Mouse (Mus musculus): ENCODE measurements around the gene Bcap31.

The Bcap31 gene

GRCm38 (mm10) chrX:73675231-73675630 lies 40.7 kb downstream of the Bcap31 start:
- DNase-seq: no peak

DNA sequence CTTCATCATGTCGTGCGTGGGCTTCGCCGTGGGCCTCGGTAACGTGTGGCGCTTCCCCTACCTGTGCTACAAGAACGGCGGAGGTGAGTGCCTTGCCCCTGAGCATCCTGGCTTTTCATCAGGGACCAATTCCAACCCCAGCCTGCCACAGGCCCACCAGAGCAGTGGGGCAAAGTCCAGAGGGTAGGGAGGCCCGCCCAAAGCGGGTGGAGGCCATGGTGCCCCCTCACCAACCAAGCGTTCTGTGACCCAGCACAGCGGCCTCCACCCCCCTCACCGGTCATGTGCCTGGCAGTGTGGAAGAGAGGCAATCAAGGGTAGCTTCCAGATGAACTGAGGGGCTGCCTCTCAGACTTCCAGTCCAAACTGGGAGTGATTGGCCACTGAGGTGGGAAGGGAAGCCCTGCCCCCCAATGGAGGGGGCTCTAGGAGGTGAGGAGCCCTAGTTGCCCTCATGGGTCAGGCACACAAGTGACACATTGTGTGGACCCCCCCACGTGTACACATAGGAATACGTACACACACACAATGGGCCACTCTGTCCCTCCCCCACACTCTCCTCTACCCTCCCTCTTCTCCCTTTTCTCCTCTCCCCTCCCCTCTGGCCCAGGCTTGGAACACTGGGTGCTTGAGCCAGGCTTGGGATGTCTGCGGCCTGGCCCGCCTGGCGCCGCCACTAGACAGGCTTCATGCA lies 41.9 kb downstream of the Bcap31 start:
- DNase-seq: no peak

- DNase-seq: no peak
Observed at GRCm38 (mm10) chrX:73673619-73673967, 42.4 kb downstream of the Bcap31 start.

DNA sequence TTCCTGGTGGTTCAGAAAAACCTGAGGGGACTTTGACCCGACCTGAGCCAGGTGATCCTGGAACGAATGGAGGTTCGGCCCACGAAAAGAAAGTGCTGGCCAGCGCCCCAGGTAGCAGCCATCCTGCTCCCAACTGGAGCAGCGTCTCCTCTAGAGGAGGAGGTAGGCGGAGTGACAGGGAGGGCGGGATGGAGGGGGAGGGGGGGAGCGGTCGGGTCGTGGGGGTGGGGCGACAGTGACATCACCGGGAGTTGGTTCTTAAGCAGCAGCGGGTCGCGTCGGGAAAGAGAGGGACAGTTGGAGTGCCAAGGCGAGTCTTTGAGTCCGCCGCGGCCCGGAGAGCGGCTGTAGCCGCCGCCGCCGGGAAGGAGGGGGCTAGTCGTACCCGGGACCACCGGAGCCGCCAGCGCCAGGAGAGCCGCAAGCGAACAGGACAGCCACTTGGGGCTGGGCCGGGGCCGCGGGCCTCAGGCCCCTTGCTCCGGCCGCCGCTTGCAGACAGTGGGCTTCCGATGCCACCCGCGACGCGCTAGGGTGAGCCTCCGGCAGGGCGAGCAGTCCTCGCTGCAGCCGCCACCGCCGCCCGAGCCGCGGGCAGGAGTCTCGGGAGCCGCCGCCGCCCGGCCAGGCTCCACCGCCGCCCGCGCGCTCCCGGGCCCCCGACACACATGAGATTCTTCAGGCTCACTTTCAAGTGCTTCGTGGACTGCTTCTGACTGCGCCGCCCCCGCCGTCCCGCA lies 42.9 kb downstream of the Bcap31 start, which contains the start of gene Slc6a8:
Gene Slc6a8 (plus strand): TSS at position 272 of the 740 bp plus-strand sequence.
- DNase-seq: peak; percentile 62

DNA sequence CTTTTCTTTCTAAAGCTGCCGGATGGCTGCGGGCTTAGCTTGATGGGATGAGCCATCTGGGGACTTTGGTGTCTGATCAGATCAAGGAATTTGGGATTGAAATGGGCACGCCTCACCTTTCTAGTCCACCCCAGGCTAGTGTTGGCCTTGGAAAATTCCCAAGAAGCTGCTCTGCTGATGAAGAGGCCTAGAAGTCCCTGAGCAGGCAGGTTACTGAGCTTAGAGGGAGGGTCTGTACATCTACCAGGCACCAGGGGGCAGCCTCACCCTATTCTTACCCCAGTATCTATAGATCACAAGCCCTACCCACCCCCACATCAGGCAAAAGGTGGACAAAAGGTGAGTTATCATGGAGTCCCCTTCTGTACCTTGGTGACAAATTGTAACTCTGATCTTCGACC lies 43.9 kb downstream of the Bcap31 start:
- DNase-seq: peak; percentile 80

- DNase-seq: no peak
Observed at GRCm38 (mm10) chrX:73663143-73663542, 52.8 kb downstream of the Bcap31 start.

GRCm38 (mm10) chrX:73660284-73660665 lies 55.7 kb downstream of the Bcap31 start:
- no peak for DNase-seq

DNA sequence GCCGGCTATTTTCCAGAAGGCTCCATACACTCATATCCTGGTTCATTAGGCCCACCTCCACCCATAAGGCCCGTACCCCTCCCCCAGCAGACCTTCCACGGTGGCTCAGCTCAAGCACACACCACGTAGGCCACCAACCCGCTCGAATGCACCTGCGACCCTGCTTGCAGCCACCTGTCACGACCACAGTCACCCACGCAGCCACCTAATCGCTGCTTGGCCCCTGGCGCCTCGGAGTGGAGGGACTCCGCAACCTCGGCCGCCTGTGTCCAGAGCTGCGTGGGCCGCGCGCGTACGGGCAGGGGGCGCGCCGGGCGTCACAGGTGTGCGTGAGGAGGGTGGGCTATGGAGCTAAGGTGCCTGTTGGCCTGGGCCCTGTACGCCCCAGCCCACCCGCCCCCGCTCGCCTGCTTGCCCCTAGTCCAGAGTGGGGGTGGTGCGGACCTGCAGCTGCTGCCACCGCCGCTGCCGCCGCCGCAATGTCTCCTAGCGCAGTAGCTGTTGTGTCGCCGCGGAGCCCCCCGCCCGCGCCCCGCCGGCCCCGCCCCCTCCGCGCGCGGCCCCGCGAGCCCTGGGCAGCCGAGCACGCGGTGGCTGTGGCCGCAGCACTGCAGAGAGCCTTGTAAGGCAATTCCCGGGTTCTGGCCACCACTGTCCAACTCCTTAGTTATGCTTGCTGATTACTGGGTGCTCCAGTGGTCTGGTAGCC lies 56.2 kb downstream of the Bcap31 start, which contains the start of gene Pnck:
Gene Pnck (minus strand): TSS at position 543 of the 709 bp plus-strand sequence.
- DNase-seq: peak; percentile 49

- no peak for DNase-seq
Observed at GRCm38 (mm10) chrX:73658936-73659574, 56.9 kb downstream of the Bcap31 start.

- no peak for DNase-seq
Observed at GRCm38 (mm10) chrX:73658391-73658790, 57.6 kb downstream of the Bcap31 start.

DNA sequence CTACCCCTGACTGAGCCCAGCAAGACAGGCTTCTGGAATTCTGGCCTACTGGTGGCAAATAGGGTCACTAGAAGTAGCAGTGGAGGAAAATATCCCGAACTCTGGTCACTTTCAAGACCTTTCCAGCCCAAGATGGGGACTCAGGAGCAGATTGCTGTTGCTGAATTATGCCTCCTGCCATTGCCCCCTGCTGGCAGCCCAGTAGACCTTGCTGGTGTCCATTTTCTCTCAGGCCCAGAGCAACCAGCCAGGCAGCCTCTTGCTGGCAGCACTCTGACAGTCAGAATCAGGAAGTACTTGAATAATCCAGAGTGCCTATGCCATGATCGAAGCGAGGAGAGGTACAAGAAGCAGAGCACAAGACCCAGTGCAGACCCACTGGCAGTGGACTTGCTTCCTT lies 60.4 kb downstream of the Bcap31 start:
- peak; percentile 67 for DNase-seq

DNA sequence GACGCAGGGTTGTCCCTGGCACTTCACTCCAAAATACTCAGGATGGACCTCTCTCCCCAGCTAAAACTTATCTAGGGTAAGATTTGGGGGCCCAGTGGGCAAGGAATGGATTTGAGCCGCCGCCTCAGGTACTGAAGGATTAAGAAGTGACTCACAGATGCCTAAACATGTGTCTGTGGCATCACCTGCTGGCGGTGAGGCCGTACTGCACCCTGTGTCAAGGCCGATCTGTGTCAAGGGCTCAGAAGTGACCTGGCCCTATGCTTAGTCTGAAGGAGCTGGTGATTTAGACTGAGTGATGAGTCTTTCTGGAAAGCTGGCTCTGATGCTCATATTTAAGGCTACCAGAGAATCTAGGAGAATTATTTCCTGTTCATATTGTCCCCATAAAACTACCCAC lies 61.8 kb downstream of the Bcap31 start:
- DNase-seq: peak; percentile 83

- no peak for DNase-seq
Observed at GRCm38 (mm10) chrX:73653392-73653791, 62.6 kb downstream of the Bcap31 start.

DNA sequence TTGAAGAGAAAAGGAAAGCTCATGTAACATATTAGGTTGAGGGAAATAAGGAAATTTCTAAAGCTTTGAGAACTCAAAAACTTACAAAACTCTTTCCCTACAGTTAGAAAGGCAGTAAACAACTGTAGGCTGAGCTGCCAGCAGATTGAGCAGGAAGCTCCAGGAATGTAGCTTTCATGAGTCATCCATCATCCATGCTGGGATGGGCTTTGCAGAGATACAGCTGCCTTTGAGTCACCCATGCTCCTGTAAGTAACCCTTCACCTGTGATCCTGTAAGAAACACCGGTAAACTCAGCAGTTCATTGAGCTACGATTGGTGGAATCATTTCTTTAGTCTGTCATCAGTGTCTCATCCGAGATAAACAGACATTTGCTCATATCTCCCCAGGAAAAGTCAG lies 65.1 kb downstream of the Bcap31 start:
- no peak for DNase-seq

- no peak for DNase-seq
Observed at GRCm38 (mm10) chrX:73645121-73645520, 70.9 kb downstream of the Bcap31 start.

DNA sequence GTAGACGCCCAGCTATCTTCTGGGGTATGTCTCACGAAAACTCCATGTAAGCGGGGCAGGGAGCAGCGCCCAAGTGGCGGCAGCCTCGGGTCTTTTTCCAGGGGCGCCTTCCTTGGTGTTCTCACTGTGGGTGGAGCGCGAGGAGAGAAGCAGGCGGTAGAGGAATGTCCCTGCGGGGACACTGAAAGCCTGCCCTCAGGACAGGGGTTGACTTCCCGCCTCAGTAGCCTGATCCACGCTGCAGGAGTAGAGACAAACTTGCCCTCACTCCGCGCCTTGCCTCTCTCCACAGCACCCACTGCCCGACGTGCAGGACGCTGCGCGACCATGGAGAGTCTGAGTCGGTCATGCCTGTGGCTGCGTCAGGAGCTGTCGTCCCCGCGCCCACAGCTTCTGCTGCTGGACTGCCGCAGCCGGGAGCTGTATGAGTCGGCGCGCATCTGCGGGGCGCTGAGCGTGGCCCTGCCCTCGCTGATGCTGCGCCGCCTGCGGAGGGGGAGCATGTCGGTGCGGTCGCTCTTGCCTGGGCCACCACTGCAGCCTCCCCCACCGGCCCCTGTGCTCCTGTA lies 76.0 kb downstream of the Bcap31 start:
- peak; percentile 25 for DNase-seq

DNA sequence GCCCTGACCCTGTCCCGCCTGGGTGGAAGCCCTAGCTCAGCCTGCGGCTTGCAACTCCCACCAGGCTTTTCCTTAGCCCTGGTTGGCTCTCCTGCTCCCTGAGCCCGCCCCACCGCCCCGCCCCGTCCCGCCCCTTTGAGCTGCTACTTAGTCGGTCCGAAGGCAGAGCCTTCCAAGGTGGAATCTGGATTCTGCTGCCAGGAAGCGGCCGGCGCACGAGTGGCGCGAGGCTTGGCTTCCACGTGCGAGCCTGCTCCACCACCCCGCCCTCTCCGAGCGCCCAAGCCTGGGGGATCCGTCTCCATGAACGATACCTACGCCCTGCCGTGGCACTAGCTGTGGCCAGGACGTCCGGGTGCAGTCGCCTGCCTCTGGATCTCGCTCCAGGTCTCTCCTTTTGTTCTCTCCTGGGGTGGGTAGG lies 76.7 kb downstream of the Bcap31 start, which contains the start of gene Dusp9:
Gene Dusp9 (plus strand): TSS at position 165 of the 421 bp plus-strand sequence.
- peak; percentile 27 for DNase-seq

DNA sequence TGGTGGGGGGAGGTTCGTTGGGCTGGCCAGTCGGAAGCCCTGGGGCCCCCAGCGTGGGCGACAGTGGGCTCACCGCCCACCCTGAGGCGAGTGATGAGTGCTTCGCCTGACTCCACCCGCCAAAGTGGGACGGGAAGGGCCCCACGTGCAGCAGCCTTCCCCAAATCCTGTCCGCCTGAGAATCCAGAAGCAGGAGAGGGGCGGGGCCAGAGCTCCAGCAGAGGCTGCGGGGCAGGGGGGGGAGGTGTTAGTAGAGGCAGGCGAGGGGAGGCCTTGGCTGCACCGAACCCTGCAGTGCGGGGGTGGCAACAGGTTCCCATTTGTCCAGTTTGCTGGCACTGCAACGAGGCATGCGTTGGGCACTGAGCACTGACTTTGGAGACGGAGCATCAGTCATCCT lies 78.6 kb downstream of the Bcap31 start:
- no peak for DNase-seq
